Mouse (Mus musculus): ENCODE results near the gene Ang4. TPM values are rescaled to one million over a fixed set of nuclear protein-coding genes. Genes with fewer than 3 reads are reported as not detected.
"Not testable (repeated sequence)": the region's sequence is repeated elsewhere in the genome, so short reads cannot be mapped to it uniquely, and the experiment has no call there.

Gene Ang4
- 7.3 and 8.0 TPM in 2 replicates for polyA plus RNA-seq (2015; fragmentation: Nextera tagmentation; extraction: Ambion mirVana)

GRCm38 (mm10) chr14:51773490-51773889, at the start of gene Ang4:
Gene Ang4 (minus strand): TSS chr14:51773590.
- no peak for DNase-seq (ENCODE audit: low spot score)

GRCm38 (mm10) chr14:51799746-51800145, 26.4 kb upstream of the Ang4 start, which contains the start of gene AY358078:
Gene AY358078 (plus strand): TSS chr14:51800046.
- DNase-seq (ENCODE audit: low spot score), result no peak

DNA sequence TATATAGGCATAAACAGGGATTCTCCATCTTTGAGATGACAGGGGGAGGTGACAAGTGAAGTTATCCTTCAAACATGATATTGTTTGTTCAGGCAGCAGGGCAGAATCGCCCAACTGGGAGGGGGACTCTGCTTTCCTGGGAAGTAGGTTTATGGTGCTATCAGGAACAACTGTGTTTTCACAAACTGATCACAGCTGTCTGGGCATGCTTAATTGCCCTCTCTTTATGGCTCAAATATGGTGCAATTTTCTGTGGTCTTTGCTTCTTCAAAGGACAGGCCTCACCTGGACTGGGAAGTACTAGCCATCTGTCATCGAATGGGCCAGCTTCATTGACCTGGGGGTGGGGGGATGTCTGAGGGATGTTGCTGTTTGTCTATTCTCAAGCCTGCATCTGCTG, 20.7 kb upstream of the Ang4 start:
- DNase-seq (ENCODE audit: low spot score), result no peak

DNA sequence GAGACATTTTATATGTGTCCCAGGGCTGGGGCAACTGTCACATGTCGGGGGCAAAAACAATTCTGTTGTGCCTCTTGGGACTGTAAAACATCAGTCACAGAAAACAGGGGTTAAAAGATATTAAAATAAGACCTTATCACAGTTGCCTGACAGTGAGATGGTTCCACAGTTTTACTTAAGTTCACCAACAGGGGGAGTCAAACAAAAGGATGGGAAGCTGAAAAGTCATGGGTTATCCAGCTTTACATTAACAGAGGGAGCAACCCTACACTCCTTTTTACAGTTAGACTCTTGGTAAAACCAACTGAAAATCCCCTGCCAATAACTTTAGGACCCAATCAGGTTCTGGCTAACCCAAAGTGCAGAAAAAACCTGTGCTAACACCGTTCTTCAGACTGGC, 15.8 kb upstream of the Ang4 start:
- no peak for DNase-seq (ENCODE audit: low spot score)

DNA sequence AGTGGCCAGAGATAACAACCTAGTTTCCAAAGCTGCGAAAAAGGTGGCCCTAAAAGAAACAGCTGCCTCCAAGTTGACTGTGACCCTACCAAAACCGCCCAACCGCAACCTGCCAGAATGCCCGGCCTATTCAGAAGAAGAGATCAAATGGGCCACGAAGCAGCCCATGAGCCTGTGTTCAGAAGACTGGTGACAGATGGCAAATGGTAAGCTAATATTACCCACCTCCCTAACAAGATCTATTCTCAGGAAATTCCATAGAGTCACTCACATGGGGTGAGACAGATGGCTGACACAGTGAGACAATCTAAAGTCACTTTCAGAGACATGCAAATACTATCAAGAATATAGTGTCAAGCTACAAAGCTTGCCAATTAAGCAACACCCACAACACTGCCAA, 13.7 kb upstream of the Ang4 start:
- DNase-seq (ENCODE audit: low spot score), result no peak

- DNase-seq (ENCODE audit: low spot score), result no peak
Observed at GRCm38 (mm10) chr14:51786335-51786734, 12.9 kb upstream of the Ang4 start.

GRCm38 (mm10) chr14:51778865-51779481, 5.6 kb upstream of the Ang4 start:
- DNase-seq (ENCODE audit: low spot score), result no peak

DNA sequence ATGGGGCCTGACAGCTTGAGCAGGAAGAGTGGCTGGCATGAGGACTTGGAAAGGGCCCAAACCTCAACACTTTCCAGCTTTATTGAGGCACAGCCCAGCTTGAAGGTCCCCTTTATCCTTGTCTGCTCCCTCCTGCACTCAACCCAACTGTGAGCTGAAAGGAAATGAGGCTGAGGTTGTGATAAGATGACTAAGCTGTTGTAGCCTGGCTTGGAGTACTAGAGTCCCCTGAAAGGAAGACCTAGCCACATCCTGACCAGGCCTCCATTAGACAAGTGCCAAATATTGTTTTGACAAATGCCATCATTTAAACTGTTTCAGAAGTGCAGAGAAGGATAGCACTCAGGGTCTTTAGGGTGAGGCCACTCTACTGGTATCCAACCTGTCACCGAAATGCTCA, 4.4 kb upstream of the Ang4 start:
- no peak for DNase-seq (ENCODE audit: low spot score)

GRCm38 (mm10) chr14:51771378-51771777, 2.0 kb downstream of the Ang4 start:
- not testable (repeated sequence) for DNase-seq (ENCODE audit: low spot score)

DNA sequence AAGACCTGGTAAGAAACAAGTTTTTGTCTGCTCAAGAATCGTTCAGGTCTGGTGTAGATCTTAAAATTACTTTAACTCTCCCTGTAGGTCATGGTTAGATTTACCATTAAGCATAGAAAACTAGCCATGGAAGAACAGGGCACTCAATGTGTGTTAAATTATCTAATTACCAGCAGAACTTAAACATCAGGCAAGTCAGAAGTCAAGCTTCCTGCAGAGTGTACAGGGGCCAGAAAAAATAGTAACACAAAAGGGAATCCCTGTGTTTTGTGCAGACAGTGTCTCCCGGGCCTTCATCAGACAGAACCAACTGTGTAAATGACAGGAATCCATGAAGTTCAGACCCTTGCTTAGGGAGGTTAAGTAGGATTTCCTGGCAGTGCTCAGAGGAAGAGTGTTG, 17.4 kb downstream of the Ang4 start:
- DNase-seq (ENCODE audit: low spot score), result no peak

- no peak for DNase-seq (ENCODE audit: low spot score)
Observed at GRCm38 (mm10) chr14:51740347-51741170, 32.8 kb downstream of the Ang4 start.

- DNase-seq (ENCODE audit: low spot score), result no peak
Observed at GRCm38 (mm10) chr14:51739150-51739993, 34.0 kb downstream of the Ang4 start.

GRCm38 (mm10) chr14:51738411-51739149, 34.8 kb downstream of the Ang4 start:
- DNase-seq (ENCODE audit: low spot score), result no peak

GRCm38 (mm10) chr14:51737967-51738366, 35.4 kb downstream of the Ang4 start:
- no peak for DNase-seq (ENCODE audit: low spot score)

GRCm38 (mm10) chr14:51717083-51717482, 56.3 kb downstream of the Ang4 start, which contains the start of gene Gm5800:
Gene Gm5800 (minus strand): TSS chr14:51717183.
- no peak for DNase-seq (ENCODE audit: low spot score)

Other genes with a start within 250 kb of the Ang4 start
- 0.18 TPM in 1 of 2 replicates, not detected in the other for gene Gm5622, start 220.8 kb downstream of the Ang4 start, polyA plus RNA-seq (2015; fragmentation: Nextera tagmentation; extraction: Ambion mirVana)
- gene Gm17175, start 199.5 kb downstream of the Ang4 start, polyA plus RNA-seq (2015; fragmentation: Nextera tagmentation; extraction: Ambion mirVana), result not detected in 2 replicates
- not detected in 2 replicates for gene Gm17174, start 181.5 kb downstream of the Ang4 start, polyA plus RNA-seq (2015; fragmentation: Nextera tagmentation; extraction: Ambion mirVana)
- not detected in 2 replicates for gene Gm17078, start 162.3 kb downstream of the Ang4 start, polyA plus RNA-seq (2015; fragmentation: Nextera tagmentation; extraction: Ambion mirVana)
- gene Gm4181, start 137.9 kb downstream of the Ang4 start, polyA plus RNA-seq (2015; fragmentation: Nextera tagmentation; extraction: Ambion mirVana), result not detected in 2 replicates
- not detected in 2 replicates for gene Gm17079, start 78.1 kb downstream of the Ang4 start, polyA plus RNA-seq (2015; fragmentation: Nextera tagmentation; extraction: Ambion mirVana)
- not detected in 2 replicates for gene Gm5800, start 56.4 kb downstream of the Ang4 start, polyA plus RNA-seq (2015; fragmentation: Nextera tagmentation; extraction: Ambion mirVana)
- gene AY358078, start 26.5 kb upstream of the Ang4 start, polyA plus RNA-seq (2015; fragmentation: Nextera tagmentation; extraction: Ambion mirVana), result not detected in 2 replicates
- 0.24 and 0.47 TPM in 2 replicates for gene Ear6, start 80.1 kb upstream of the Ang4 start, polyA plus RNA-seq (2015; fragmentation: Nextera tagmentation; extraction: Ambion mirVana)
- 41.9 and 50.0 TPM in 2 replicates for gene Mettl17, start 111.3 kb upstream of the Ang4 start, polyA plus RNA-seq (2015; fragmentation: Nextera tagmentation; extraction: Ambion mirVana)
- 0.14 and 0.26 TPM in 2 replicates for gene Slc39a2, start 119.3 kb upstream of the Ang4 start, polyA plus RNA-seq (2015; fragmentation: Nextera tagmentation; extraction: Ambion mirVana)
- 14.8 and 16.6 TPM in 2 replicates for gene Ndrg2, start 140.6 kb upstream of the Ang4 start, polyA plus RNA-seq (2015; fragmentation: Nextera tagmentation; extraction: Ambion mirVana)
- gene Tppp2, start 144.8 kb upstream of the Ang4 start, polyA plus RNA-seq (2015; fragmentation: Nextera tagmentation; extraction: Ambion mirVana), result not detected in 2 replicates
- not detected in 2 replicates for gene Rnase13, start 149.2 kb upstream of the Ang4 start, polyA plus RNA-seq (2015; fragmentation: Nextera tagmentation; extraction: Ambion mirVana)
- gene Arhgef40, start 211.1 kb upstream of the Ang4 start, polyA plus RNA-seq (2015; fragmentation: Nextera tagmentation; extraction: Ambion mirVana), result 26.9 and 27.0 TPM in 2 replicates
- gene Tmem253, start 242.1 kb upstream of the Ang4 start, polyA plus RNA-seq (2015; fragmentation: Nextera tagmentation; extraction: Ambion mirVana), result 0.90 and 1.5 TPM in 2 replicates
- 40.7 and 44.5 TPM in 2 replicates for gene Zfp219, start 247.1 kb upstream of the Ang4 start, polyA plus RNA-seq (2015; fragmentation: Nextera tagmentation; extraction: Ambion mirVana)

Data from thymus, postnatal 0 days (tissue).